Mouse (Mus musculus): ENCODE measurements around the gene Samd1. TPM values are rescaled to one million over a fixed set of nuclear protein-coding genes. Genes with fewer than 3 reads are reported as not detected.
"Not testable (repeated sequence)": the region's sequence is repeated elsewhere in the genome, so short reads cannot be mapped to it uniquely, and the experiment has no call there.

The Samd1 gene
- polyA plus RNA-seq, 1 experiment from 2014 or later = 5.6 TPM

GRCm38 (mm10) chr8:83973161-83974031, 24.1 kb upstream of the Samd1 start:
- Histone ChIP-seq H3K4me2 (peak overlapping the region; percentile 88), H3K27me3 (no peaks in the 10 kb centered on the region), H3K9me3 (replicated peaks) (no peaks in the 10 kb centered on the region), H3K9ac (peak overlapping the region; percentile 97), H3K36me3 (peaks cover 14% of the 10 kb centered on the region; the same call in 1 of the 2 replicates), H3K4me1 (replicated peaks) (peaks cover 51% of the 10 kb centered on the region), H3K4me3 (peak overlapping the region; percentile 96), H3K27ac (peak overlapping the region; percentile 86)
- ATAC-seq (replicated peaks; ENCODE audit: insufficient number of reproducible peaks, insufficient read depth, low FRiP score, low read depth) = peak; percentile 8
- 2% methylated on average over 37 of the region's 37 CpGs for WGBS

- 50% methylated on average over 4 of the region's 4 CpGs for WGBS
Observed at GRCm38 (mm10) chr8:83974521-83974920, 23.0 kb upstream of the Samd1 start.

GRCm38 (mm10) chr8:83976101-83976630, 21.3 kb upstream of the Samd1 start:
- Histone ChIP-seq H3K27me3 (no peaks in the 10 kb centered on the region), H3K27ac (peak overlapping the region; percentile 1; the same call in 1 of the 2 replicates), H3K36me3 (peaks cover 5% of the 10 kb centered on the region; the same call in 1 of the 2 replicates), H3K9me3 (replicated peaks) (no peaks in the 10 kb centered on the region), H3K9ac (no peak overlapping the region), H3K4me1 (replicated peaks) (peaks cover 76% of the 10 kb centered on the region), H3K4me2 (no peak overlapping the region), H3K4me3 (no peak overlapping the region)
- 78% methylated on average over 4 of the region's 4 CpGs for WGBS
- ATAC-seq (replicated peaks; ENCODE audit: insufficient number of reproducible peaks, insufficient read depth, low FRiP score, low read depth) = no peak

More at GRCm38 (mm10) chr8:83974521-83974920, 23.0 kb upstream of the Samd1 start:
- peaks cover 3% of the 10 kb centered on the region; the same call in 1 of the 2 replicates for H3K36me3 ChIP-seq
- H3K9ac ChIP-seq = peak overlapping the region; percentile 97; the same call in 1 of the 2 replicates
- peak overlapping the region; percentile 86 for H3K27ac ChIP-seq
- H3K27me3 ChIP-seq = no peaks in the 10 kb centered on the region
- H3K9me3 ChIP-seq (replicated peaks) = no peaks in the 10 kb centered on the region
- H3K4me1 ChIP-seq (replicated peaks) = peaks cover 62% of the 10 kb centered on the region
- ATAC-seq (replicated peaks; ENCODE audit: insufficient number of reproducible peaks, insufficient read depth, low FRiP score, low read depth) = no peak
- peak overlapping the region; percentile 88 for H3K4me2 ChIP-seq
- H3K4me3 ChIP-seq = peak overlapping the region; percentile 96

- ATAC-seq (replicated peaks; ENCODE audit: insufficient number of reproducible peaks, insufficient read depth, low FRiP score, low read depth) = no peak
- peaks cover 73% of the 10 kb centered on the region for H3K4me1 ChIP-seq (replicated peaks)
- H3K4me2 ChIP-seq = peak overlapping the region; percentile 38; the same call in 1 of the 2 replicates
- no peaks in the 10 kb centered on the region for H3K9me3 ChIP-seq (replicated peaks)
- 81% methylated on average over 5 of the region's 5 CpGs for WGBS
- H3K27ac ChIP-seq = peak overlapping the region; percentile 97; the same call in 1 of the 2 replicates
- 0 out of 2 replicates have a peak overlapping the region, but pooled peaks have one; percentile 5 for H3K9ac ChIP-seq
- no peak overlapping the region for H3K4me3 ChIP-seq
- no peaks in the 10 kb centered on the region for H3K27me3 ChIP-seq
- peaks cover 12% of the 10 kb centered on the region; the same call in 1 of the 2 replicates for H3K36me3 ChIP-seq
Observed at GRCm38 (mm10) chr8:83976779-83977350, 20.6 kb upstream of the Samd1 start.

- Histone ChIP-seq H3K27ac (peak overlapping the region; percentile 97), H3K4me3 (0 out of 2 replicates have a peak overlapping the region, but pooled peaks have one; percentile 3), H3K9me3 (replicated peaks) (no peaks in the 10 kb centered on the region), H3K36me3 (peaks cover 17% of the 10 kb centered on the region), H3K4me1 (replicated peaks) (peaks cover 70% of the 10 kb centered on the region), H3K9ac (peak overlapping the region; percentile 5; the same call in 1 of the 2 replicates), H3K4me2 (peak overlapping the region; percentile 38), H3K27me3 (no peaks in the 10 kb centered on the region)
- ATAC-seq (replicated peaks; ENCODE audit: insufficient number of reproducible peaks, insufficient read depth, low FRiP score, low read depth) = no peak
- 33% methylated on average over 6 of the region's 6 CpGs for WGBS
Observed at GRCm38 (mm10) chr8:83977646-83978045, 19.8 kb upstream of the Samd1 start.

GRCm38 (mm10) chr8:83978200-83978599, 19.3 kb upstream of the Samd1 start:
- peaks cover 23% of the 10 kb centered on the region for H3K36me3 ChIP-seq
- H3K27ac ChIP-seq = peak overlapping the region; percentile 97
- H3K27me3 ChIP-seq = no peaks in the 10 kb centered on the region
- peak overlapping the region; percentile 38 for H3K4me2 ChIP-seq
- peaks cover 70% of the 10 kb centered on the region for H3K4me1 ChIP-seq (replicated peaks)
- H3K9me3 ChIP-seq (replicated peaks) = no peaks in the 10 kb centered on the region
- H3K9ac ChIP-seq = 0 out of 2 replicates have a peak overlapping the region, but pooled peaks have one; percentile 5
- ATAC-seq (replicated peaks; ENCODE audit: insufficient number of reproducible peaks, insufficient read depth, low FRiP score, low read depth) = no peak
- 0 out of 2 replicates have a peak overlapping the region, but pooled peaks have one; percentile 3 for H3K4me3 ChIP-seq
- 64% methylated on average over 9 of the region's 9 CpGs for WGBS

- Histone ChIP-seq H3K4me3 (no peak overlapping the region), H3K27ac (peak overlapping the region; percentile 97), H3K9ac (peak overlapping the region; percentile 26), H3K4me1 (replicated peaks) (peaks cover 52% of the 10 kb centered on the region), H3K4me2 (peak overlapping the region; percentile 26), H3K27me3 (no peaks in the 10 kb centered on the region), H3K36me3 (peaks cover 40% of the 10 kb centered on the region), H3K9me3 (replicated peaks) (no peaks in the 10 kb centered on the region)
- ATAC-seq (replicated peaks; ENCODE audit: insufficient number of reproducible peaks, insufficient read depth, low FRiP score, low read depth) = peak; percentile 97
- WGBS = 38% methylated on average over 1 of the region's 1 CpGs
Observed at GRCm38 (mm10) chr8:83980250-83980649, 17.2 kb upstream of the Samd1 start.

GRCm38 (mm10) chr8:83980845-83981244, 16.6 kb upstream of the Samd1 start:
- Histone ChIP-seq H3K4me3 (no peak overlapping the region), H3K9me3 (replicated peaks) (no peaks in the 10 kb centered on the region), H3K27ac (peak overlapping the region; percentile 97), H3K9ac (peak overlapping the region; percentile 25; the same call in 1 of the 2 replicates), H3K4me2 (peak overlapping the region; percentile 19; the same call in 1 of the 2 replicates), H3K36me3 (peaks cover 44% of the 10 kb centered on the region), H3K27me3 (no peaks in the 10 kb centered on the region), H3K4me1 (replicated peaks) (peaks cover 50% of the 10 kb centered on the region)
- peak; percentile 77 for ATAC-seq (replicated peaks; ENCODE audit: insufficient number of reproducible peaks, insufficient read depth, low FRiP score, low read depth)
- 57% methylated on average over 8 of the region's 8 CpGs for WGBS

GRCm38 (mm10) chr8:83981533-83981932, 15.9 kb upstream of the Samd1 start:
- Histone ChIP-seq H3K27ac (peak overlapping the region; percentile 97), H3K4me2 (no peak overlapping the region), H3K27me3 (no peaks in the 10 kb centered on the region), H3K9ac (no peak overlapping the region), H3K36me3 (peaks cover 51% of the 10 kb centered on the region), H3K4me3 (no peak overlapping the region), H3K9me3 (replicated peaks) (no peaks in the 10 kb centered on the region), H3K4me1 (replicated peaks) (peaks cover 44% of the 10 kb centered on the region)
- ATAC-seq (replicated peaks; ENCODE audit: insufficient number of reproducible peaks, insufficient read depth, low FRiP score, low read depth) = no peak
- WGBS = 89% methylated on average over 7 of the region's 7 CpGs

GRCm38 (mm10) chr8:83982449-83982848, 15.0 kb upstream of the Samd1 start:
- Histone ChIP-seq H3K36me3 (peaks cover 60% of the 10 kb centered on the region), H3K9me3 (replicated peaks) (no peaks in the 10 kb centered on the region), H3K4me1 (replicated peaks) (peaks cover 35% of the 10 kb centered on the region), H3K27me3 (no peaks in the 10 kb centered on the region), H3K27ac (no peak overlapping the region), H3K4me2 (no peak overlapping the region), H3K4me3 (no peak overlapping the region), H3K9ac (no peak overlapping the region)
- ATAC-seq (replicated peaks; ENCODE audit: insufficient number of reproducible peaks, insufficient read depth, low FRiP score, low read depth) = no peak
- WGBS = 72% methylated on average over 4 of the region's 4 CpGs

- not testable (repeated sequence) for H3K4me2 ChIP-seq; H3K27me3 ChIP-seq; H3K4me3 ChIP-seq; ATAC-seq (replicated peaks; ENCODE audit: insufficient number of reproducible peaks, insufficient read depth, low FRiP score, low read depth); H3K9me3 ChIP-seq (replicated peaks); H3K27ac ChIP-seq; H3K9ac ChIP-seq
- Histone ChIP-seq H3K4me1 (replicated peaks) (peaks cover 27% of the 10 kb centered on the region), H3K36me3 (peaks cover 68% of the 10 kb centered on the region)
- WGBS = 96% methylated on average over 2 of the region's 2 CpGs
Observed at GRCm38 (mm10) chr8:83983222-83983621, 14.2 kb upstream of the Samd1 start.
